Mouse (Mus musculus): ENCODE measurements around the gene Mrgprd. TPM values are rescaled to one million over a fixed set of nuclear protein-coding genes. Genes with fewer than 3 reads are reported as not detected.

The Mrgprd gene
- total RNA-seq, 2 experiments from 2014 or later = not detected

DNA sequence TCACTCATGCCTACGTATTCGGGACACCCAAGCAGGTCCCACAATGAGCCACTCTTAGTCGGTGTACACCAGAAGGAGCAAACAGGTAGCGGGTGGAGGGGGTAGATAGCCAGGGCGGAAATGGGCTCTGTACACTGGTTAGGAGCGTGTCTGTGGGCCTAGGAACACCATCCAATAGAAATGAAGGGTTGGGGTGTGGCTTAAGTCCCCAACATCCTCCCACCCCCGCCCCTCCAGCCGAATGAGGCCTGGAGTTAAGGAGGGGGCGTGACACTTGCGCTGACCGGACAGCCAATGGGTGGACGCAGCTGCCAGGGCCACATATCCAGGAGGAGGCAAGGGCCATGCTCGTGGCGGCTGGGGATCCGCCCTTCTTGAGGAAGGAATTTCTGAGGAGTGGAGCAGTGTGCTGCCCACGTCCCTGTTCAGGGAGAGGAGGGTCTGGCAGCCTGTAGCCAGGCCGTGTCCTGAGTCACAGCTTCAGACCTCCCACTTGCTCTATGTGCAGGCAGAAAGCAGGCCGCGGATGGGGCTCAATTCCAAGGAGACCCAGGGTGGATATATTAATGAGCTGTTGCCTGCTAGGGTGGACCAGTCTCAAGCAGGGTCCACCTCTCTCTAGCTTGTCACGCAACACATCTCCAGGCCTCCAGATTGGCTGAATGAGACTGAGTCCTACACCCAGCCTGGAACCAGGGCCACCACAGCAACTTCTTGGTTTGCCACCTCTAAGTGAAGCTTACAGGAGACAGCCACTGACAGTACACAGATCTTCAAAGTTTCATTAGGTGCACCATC, 11.9 kb upstream of the Mrgprd start:
- DNase-seq (ENCODE audit: low spot score in 2 of 2) = no peak

DNA sequence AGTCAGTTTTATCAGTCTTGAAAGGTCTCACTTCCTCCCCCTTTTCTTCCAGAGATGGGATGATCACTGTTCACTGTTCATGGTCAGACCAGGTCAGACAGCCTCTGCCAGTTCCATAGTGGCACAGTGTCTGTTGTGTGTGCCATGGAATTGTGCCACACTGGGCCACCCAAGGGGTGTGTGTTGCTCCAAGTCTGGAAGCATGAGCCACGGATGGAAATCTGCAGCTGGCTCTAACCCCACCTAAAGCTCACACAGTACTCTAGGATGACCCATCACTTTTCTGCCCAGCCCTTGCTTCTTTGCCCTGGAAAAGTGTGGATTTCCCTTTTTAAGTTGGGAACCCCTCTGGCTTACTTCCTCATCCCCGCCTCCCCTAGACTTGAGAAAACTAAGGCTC, 10.5 kb upstream of the Mrgprd start:
- no peak for DNase-seq (ENCODE audit: low spot score in 2 of 2)

DNA sequence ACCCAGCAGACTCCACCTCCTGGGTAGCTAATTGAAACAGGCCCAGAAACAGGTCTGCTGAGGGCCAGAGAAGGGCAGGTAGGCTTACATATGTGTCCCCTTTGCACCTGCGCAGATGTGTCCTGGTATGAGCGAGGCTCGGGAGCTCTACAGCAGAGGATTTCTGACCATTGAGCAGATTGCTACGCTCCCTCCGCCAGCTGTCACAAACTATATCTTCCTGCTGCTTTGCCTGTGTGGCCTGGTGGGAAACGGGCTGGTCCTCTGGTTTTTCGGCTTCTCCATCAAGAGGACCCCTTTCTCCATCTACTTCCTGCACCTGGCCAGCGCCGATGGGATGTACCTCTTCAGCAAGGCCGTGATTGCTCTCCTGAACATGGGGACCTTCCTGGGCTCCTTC, 7.0 kb upstream of the Mrgprd start:
- DNase-seq (ENCODE audit: low spot score in 2 of 2) = no peak

DNA sequence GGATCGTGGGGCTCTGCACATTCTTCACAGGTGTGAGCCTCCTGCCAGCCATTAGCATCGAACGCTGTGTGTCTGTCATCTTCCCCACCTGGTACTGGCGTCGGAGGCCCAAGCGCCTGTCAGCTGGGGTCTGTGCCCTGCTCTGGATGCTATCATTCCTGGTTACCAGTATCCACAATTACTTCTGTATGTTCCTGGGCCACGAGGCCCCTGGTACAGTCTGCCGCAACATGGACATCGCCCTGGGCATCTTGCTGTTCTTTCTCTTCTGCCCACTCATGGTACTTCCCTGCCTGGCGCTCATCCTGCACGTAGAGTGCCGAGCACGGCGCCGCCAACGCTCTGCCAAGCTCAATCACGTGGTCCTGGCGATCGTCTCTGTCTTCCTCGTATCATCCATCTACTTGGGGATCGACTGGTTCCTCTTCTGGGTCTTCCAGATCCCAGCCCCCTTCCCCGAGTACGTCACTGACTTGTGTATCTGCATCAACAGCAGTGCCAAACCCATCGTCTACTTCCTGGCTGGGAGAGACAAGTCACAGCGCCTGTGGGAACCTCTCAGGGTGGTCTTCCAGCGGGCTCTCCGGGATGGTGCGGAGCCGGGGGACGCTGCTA, 6.5 kb upstream of the Mrgprd start:
- DNase-seq (ENCODE audit: low spot score in 2 of 2) = peak in 1 of 2 experiments; percentile 51

DNA sequence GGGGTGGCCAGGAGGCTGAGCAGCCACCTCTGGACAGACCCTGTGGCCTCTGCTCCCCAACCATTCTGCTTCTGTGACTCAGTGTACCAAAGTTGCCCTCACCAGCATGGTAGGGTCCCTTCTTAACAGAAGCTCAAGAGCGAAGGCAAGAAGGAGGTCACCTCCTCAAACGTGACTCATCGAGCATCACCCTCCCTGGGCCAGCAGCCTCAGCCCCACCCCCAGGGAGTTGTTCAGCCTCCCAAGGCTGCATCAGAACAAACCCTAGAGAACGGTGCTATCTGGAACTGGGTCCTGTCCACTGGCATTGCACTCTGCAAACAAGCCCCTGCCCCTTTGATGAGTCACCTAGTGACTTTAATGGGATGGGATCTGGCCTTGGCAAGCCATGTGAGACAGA, 5.8 kb upstream of the Mrgprd start:
- no peak for DNase-seq (ENCODE audit: low spot score in 2 of 2)

DNA sequence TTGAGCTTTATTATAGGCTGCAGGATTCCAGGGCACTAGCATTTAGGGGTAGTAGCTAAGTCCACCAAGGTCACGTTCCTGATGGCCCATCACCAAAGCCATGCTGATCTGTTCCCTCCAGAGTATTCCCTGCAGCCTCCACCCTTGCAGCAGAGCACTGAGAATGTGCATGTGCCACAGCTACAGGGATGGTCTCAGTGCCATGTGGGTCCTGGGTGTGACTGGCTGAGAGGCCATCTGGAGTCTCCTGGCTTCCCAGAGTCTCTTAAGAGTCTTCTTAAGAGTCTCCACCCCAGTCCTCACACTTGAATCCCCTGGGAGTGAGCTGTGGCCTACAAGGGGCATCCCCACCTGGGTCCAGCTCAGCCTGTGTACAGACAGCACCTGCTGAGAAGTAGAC, 4.8 kb upstream of the Mrgprd start:
- DNase-seq (ENCODE audit: low spot score in 2 of 2) = no peak

DNA sequence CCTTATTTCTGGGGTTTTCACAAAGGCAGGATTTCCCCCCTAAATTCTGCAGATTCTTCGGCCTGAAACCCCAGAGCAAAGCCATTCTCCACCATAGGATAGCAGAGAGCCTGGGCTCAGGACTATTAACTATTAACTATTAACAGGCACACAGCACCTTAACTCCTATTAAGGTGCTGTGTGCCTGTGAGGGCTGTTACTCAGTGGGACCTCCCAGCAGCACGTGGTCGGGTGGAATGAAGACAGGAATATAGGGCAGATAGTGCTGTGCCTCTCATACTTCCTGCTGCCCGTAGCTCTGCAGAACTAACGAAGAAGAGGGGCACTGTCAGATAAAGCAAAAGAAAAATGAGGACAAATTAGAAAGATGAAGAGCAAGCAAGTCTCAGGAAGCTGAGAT, 4.1 kb upstream of the Mrgprd start:
- DNase-seq (ENCODE audit: low spot score in 2 of 2) = no peak

DNA sequence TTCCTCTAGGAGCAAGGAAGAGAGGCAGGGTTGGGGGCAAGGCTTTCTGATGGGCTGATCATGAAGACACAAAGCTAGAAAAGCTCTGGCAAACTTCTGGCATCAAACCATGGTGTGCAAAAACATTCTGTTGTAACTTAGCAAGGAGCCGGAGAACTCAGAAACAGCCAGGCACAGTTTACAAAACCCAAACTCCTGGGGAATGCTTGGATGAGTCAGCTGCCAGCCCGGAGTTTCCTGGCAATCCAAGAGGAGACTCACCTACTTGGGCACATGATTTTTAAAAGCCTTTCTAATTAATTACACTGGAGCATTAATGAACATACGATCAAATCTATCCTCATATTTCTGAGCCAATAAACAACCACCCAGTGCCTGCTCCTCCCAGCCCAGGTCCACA, 2.5 kb upstream of the Mrgprd start:
- no peak for DNase-seq (ENCODE audit: low spot score in 2 of 2)

DNA sequence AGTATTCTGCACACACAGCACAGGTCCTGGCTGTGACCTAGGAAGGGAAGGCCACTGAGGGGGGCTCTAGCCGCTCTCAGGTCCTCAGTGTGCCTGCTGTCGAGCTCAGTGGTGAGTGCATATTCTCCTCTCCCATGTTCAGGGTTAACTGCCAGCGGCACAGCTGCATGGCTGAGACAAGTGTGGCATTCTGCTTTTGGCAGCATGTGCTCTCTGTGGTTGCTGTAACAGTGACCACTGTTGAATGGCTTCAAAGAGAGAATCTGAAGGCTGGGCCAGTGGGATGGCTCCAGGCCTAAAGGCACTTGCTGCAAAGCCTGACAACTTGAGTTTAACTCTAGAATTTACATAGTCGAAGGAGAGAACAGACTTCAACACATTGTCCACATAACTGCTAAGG, 2.9 kb downstream of the Mrgprd start:
- no peak for DNase-seq (ENCODE audit: low spot score in 2 of 2)

DNA sequence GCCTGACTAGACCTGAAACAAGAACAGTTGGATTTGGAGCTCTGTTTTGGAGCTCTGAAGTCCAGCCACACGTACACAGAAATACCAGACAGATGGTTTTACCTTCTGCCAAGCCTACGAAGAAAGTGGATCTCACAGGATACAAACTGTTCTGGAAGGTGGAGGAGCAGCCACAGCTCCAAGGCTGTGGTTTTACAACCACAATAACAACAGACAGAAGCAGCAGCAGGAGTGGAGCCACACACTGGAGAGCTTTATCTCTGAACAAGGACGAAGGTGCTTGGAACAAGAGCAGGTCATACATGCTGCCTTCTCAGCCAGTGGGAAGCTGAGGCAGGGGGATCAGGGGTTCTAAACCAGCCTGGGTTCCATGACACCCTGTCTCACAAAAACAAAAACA, 4.8 kb downstream of the Mrgprd start:
- peak in 1 of 2 experiments; percentile 28 for DNase-seq (ENCODE audit: low spot score in 2 of 2)

DNA sequence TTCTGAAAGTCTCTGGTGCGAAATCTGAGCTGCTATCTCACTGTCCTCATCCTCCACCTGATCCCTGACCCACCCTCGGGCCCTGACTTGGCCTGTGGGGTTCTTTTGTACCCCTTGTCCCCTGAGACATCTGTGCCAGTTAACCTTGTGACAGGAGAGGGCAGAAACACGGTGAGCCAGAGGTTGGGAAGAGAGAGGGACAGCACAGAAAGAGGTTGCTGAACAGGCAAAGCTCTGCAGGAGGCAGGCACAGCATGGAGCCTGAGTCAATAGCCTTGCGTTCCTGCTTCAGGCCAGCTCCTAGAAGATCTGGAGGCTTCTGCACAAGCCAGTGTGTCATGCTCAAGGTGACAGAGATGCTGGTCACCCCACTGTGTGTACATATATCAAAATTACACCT, 9.0 kb downstream of the Mrgprd start:
- DNase-seq (ENCODE audit: low spot score in 2 of 2) = no peak

DNA sequence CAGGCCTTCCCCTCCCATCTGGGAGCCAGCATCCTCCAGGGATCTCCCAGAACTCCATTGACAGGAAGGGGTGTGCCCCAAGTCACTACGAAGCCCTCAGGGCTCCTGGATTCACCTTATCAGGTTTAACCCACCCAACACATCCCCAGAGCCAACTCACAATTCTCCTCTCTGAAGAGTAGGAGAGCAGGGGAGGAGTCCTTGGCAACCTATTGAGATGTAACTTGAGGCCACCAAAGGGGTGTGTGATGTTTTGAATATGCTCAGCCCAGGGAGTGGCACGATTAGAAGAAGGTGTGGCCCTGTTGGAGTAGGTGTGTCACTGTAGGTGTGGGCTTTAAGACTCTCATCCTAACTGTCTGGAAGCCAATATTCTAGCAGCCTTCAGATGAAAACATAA, 11.1 kb downstream of the Mrgprd start:
- DNase-seq (ENCODE audit: low spot score in 2 of 2) = no peak

DNA sequence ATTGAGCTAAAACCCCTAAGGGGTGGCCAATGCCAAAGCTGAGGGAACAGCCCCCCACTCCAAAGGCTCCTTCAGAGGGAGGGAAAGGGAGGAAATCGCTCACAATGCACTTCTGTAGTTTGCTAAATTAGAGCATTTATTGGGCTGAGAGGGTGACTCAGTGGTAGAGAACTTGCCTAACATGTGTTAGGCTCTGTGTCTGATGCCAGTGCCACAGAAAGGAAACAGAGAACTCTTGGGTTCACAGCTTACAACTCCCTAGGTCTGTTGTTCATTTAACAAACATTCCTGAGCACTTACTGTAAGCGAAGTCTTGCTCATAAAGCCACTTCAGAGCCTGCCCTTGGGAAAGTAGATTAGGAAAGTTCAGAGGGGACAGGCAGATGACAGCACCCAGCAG, 15.3 kb downstream of the Mrgprd start:
- DNase-seq (ENCODE audit: low spot score in 2 of 2) = no peak

DNA sequence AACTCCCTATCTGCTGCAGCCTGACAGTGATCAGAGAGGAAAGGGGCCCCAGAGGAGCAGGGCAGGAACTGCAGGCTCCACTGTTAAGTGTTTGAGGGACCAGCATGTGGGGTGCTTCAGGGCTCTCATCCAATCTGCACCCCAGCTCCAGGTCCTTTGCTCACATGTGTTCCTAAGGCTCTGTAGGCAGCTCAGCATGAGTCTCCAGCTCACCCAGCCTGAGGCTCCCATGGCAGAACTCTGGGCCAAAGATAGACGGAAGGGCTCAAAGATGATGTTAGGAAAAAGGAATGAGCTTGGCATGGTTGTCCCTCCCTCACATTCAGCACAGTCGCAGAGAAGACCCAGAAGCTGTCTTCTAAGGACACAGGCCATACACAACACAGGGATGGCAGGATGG, 16.0 kb downstream of the Mrgprd start:
- DNase-seq (ENCODE audit: low spot score in 2 of 2) = no peak

DNA sequence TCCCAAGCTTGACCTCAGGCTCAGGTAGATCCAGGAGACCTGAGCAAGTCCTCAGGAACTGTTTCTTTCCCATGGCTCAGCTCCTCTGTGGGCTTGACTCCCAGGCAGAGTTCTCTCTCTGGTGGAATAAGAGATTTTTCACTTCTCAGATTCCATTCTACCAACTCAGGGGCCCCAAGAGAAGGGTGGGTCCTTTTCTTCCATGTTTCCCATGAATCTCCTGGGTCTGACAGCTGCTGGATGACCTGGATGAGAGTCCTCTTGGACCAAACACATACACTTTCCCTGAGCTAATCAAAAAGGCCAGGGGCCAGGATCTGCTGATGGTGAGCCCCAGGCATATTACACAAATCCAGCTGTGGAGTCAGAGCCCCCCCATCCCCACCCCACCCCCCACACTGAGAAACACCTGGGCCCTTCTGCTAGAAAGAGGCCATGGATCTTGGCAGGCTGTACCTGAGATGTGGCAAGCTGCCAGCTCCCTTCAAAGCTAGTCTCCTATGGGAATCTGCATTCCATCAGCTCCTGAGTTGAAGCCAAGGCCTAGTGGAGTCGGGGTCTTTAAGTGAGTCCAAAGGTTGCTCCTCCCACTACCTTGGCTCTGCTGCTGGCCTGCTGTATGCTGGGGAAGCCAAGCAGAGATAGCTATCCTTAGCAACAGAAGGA, 17.9 kb downstream of the Mrgprd start:
- DNase-seq (ENCODE audit: low spot score in 2 of 2) = no peak

DNA sequence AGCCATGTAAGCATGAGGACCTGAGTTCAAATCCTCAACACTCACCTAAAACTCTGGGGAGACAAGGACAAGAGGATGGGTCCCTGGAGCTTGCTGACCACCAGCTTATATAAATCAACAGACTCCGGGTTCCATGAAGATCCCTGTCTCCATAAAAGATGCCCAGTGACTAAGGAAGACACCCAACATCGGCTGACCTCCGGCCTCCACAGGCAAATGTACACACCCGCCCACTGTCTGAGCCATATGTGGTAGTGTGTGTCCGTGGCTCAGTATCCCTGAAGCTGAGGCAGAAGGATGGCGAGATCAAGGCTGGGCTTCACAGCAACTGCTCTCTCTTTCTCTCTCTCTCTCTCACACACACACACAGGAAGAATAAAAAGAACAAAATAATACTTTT, 19.3 kb downstream of the Mrgprd start:
- no peak for DNase-seq (ENCODE audit: low spot score in 2 of 2)

DNA sequence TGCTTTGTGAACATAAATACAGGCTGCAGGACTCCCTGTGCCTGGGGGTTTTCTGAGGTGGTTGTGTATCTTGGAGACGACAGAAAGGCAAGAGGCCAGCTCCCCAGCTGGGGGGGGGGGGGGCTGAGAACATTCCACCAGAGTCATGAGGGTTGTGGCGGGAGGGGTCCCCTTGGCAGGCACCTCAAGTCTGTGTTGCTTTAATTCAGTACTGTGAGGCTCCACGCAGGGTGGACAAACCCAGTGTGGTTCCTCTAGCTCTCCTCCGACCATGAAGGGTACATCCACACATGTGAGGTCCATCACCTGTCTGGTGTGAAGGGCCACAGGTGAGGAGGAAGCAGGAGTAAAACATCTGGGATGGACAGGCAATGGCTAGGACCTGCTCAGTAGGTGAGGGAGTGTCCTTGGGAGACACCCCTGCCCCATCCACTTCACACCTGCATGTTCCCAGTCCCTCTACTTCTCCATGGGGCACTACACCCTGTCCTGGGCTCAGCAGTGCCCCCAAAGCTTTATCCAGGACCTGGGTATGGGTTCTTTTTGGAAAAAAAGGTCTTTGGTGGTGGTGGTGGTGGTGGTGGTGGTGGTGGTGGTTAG, 19.9 kb downstream of the Mrgprd start:
- DNase-seq (ENCODE audit: low spot score in 2 of 2) = peak in 1 of 2 experiments; percentile 40

DNA sequence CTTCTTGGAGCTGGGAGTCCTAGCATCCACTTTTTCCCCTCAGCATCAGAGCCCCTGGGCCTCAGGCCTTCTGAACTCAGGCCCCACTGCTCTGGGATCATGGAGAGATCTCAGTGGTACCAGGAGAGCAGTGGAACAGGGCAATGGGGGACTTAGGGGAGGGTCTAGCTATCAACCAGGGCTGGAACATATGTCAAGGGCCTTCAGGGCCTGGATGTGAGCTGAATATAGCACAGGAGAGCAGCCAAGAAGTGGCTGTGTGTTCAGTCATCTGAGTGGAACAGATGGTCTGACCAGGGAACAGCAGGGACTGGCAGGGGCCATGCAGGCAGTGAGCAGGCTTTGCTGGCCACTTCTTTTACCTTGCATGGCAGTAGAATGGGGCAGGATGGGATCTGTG, 20.6 kb downstream of the Mrgprd start:
- no peak for DNase-seq (ENCODE audit: low spot score in 2 of 2)

DNA sequence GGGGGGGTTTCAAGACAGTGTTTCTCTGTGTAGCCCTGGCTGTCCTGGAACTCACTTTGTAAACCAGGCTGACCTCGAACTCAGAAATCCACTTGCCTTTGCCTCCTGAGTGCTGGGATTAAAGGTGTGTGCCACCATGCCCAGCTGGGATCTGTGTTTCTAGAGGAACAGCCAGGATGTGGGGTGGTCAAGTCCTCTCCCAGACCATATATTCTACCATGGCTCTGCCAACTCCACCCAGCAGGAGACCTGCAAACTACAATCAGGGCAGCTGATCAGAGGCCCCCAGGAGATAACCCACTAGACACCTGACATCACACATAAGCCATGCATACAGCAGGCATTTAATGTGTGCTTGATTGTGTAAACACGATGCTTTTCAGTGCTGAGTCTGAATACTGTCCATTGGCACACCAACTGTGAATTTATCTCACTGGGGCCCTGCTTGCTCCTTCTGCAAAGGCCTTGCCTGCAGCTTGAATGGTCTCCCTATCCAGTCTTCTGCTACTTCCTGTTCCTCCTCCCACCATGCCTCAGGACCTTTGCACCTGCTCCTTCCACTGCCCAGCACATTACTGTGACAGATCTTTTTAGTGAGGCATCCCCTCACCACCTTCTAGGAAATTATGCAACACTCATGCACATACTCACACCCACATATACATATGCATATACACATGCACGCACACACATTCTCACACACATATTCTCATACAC, 21.1 kb downstream of the Mrgprd start:
- no peak for DNase-seq (ENCODE audit: low spot score in 2 of 2)

DNA sequence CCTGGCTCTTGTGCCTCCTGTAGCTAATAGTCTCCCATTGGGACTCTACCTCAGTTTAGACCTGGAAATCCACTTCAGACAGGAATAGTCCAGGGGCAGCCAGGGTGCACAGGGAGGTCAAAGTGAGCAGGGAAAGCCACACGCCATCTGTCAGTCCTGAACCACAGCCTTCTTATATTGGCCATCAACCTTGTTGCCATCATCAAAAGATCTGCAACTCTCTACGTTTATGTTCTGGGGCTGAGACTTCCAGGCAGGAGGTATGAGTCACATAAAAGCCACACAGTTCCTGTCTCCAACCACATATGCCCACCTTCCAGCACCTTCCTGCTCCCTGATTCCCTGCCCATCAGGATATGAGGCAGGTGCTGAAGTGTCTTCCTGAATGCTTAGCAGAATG, 23.3 kb downstream of the Mrgprd start:
- no peak for DNase-seq (ENCODE audit: low spot score in 2 of 2)

DNA sequence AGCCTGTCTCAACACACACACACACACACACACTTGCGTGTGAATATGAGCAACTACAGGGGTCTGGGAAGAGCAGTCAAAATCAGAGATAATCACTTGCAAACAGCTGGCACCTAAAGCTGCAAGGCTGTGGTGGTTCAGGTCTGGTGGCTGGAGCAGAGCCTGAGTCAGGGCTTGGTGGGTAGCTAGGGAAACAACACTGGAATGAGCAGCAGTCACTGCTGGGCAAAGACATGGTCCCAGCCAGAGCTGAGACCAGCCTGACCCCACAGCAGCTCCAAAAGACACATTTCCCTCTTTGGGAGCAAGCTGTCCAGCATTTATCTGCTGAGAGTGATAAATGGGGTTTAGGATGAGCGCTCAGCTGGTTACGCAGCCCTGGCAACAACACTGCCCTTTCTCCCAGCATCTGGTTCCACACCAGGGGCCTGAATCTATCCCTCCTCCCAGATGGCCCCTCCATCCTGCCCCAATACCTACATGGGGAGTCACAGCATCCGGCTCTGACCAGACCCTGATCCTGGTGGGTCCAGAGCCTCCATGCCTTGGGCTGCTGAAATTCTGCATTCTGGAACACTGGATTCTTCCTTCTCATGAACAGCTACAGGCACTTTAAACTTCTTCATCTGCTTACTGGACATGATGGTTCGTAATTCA, 25.7 kb downstream of the Mrgprd start:
- DNase-seq (ENCODE audit: low spot score in 2 of 2) = no peak
